Mouse (Mus musculus) right cerebral cortex, adult 2 months (tissue): ENCODE measurements around the gene 2210011C24Rik.
A peak's percentile ranks its signal among the peaks of the same experiment; 100 is the strongest.

Experiments used
- DNase-seq, 2 experiments: peaks; one replicate each; pipeline ENCODE4 v3.0.0; 2021 to 2022; ENCODE audit warnings: low spot score in 2 of 2

The 2210011C24Rik gene

GRCm38 (mm10) chr8:84011705-84012498 lies at the start of gene 2210011C24Rik:
2210011C24Rik (minus strand) TSS chr8:84012171.
- no peak for DNase-seq

DNA sequence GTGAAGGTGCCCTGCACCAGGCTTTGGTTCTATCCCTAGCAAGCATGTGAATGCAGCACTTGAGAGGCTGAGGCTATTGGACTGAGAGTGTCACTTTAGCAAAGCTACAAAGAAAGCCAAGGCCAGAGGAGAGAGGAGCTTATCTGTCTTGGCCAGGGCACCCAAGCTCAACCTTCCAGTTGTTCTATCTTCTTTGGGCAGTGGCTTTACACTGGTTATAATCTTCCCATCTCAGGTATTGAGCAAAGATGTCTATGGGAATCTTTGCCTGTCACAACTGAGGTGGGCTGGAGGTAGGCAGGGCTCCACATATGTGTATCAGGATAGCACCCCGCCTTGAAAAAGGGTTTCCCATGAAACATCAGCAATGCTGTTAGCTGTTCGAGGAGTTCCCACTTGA lies 48.3 kb upstream of the 2210011C24Rik start:
- no peak for DNase-seq

GRCm38 (mm10) chr8:84059226-84059625 lies 47.3 kb upstream of the 2210011C24Rik start:
- no peak for DNase-seq

DNA sequence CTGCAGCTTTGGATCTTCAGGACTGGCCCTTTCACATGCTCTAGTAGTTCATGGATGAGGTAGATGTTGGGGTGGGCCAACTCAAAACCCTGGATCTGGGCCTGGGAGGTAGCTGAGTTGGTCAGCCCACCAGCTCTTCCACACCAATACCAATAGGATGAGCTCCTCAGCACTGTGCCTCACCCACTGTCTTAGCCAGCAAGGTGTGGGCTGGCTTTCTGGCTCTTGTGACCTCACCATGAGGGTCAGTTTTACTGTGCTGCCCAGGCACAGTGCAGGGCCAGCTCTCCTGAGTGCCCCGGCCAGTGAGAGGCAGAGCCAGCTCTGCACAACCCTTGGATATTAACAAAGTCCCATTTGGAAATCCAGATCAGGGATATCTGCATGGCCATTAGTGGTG lies 45.9 kb upstream of the 2210011C24Rik start:
- no peak for DNase-seq

- no peak for DNase-seq
Measured at GRCm38 (mm10) chr8:84053229-84053628, 41.3 kb upstream of the 2210011C24Rik start.

DNA sequence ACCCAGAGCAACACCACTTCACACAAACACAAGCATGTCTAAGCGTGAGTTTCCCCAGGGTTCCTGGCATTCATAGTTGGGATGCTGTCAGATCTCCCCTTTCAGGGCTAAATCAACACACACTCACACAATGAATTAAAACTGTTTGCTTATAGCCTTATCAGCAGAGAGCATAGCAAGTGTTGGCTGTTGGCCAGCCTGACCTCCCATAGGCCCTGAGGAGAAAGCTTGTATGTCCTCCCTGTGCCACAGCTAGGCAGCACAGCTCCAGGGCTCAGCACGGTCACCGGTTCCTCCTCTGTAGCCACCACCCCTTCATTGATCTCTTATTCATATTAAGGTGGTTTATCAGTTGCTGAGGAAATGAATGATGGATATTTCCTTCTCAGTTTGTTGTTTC lies 40.8 kb upstream of the 2210011C24Rik start:
- no peak for DNase-seq

- no peak for DNase-seq
Measured at GRCm38 (mm10) chr8:84048171-84048570, 36.2 kb upstream of the 2210011C24Rik start.

GRCm38 (mm10) chr8:84046505-84046904 lies 34.5 kb upstream of the 2210011C24Rik start:
- no peak for DNase-seq

GRCm38 (mm10) chr8:84044900-84045299 lies 32.9 kb upstream of the 2210011C24Rik start, which contains the start of gene Rln3:
Rln3 (minus strand) TSS chr8:84045000.
- DNase-seq, result no peak

- DNase-seq, result no peak
Measured at GRCm38 (mm10) chr8:84044103-84044502, 32.1 kb upstream of the 2210011C24Rik start.

DNA sequence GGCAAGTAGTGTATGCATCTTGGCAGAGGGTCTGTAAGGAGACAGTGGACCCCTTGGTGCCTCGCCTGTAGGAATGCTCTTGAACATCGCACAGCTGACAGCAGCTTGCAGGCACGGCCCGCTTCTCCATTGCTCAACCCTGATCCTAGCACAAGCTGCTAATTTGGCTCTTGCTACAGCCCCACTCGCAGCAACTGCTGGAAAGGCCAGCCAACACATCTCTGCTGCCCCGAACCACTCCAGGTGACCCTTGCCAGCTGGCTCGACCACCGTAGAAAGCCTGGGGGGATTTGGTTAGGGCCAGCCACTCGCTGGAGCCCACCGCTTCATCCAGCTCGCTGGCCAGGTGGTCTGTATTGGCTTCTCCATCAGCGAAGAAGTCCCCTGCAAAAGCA lies 31.0 kb upstream of the 2210011C24Rik start:
- no peak for DNase-seq

- peak; percentile 13 to 31 for DNase-seq
Measured at GRCm38 (mm10) chr8:84042066-84042947, 30.3 kb upstream of the 2210011C24Rik start, which contains the start of gene Il27ra. Il27ra (minus strand) TSS chr8:84042589.

- peak; percentile 78 for DNase-seq
Measured at GRCm38 (mm10) chr8:84039050-84039449, 27.1 kb upstream of the 2210011C24Rik start.

DNA sequence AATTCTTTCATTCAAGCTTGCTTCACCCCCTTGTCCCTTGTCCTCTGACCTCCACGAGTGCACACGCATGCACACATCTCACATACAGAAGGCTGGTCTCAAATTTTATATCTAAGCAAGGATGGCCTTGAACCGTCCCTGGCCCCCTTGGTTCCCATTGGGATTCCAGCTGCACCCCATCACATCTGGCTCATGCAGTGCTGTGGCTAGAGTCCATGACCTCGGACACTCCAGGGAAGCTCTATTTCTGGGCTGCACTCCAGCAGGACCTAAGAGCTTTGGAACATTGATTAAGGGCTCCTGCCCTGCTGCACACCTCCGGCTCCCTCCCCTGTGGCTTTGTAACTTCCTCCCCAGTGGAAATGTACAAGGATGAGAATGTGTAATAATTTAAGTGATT lies 26.0 kb upstream of the 2210011C24Rik start:
- DNase-seq, result no peak

GRCm38 (mm10) chr8:84032777-84033176 lies 20.8 kb upstream of the 2210011C24Rik start:
- no peak for DNase-seq

- no peak for DNase-seq
Measured at GRCm38 (mm10) chr8:84029272-84029671, 17.3 kb upstream of the 2210011C24Rik start.

- DNase-seq, result no peak
Measured at GRCm38 (mm10) chr8:84027449-84027848, 15.5 kb upstream of the 2210011C24Rik start.

- peak; percentile 23 to 27 for DNase-seq
Measured at GRCm38 (mm10) chr8:84025863-84026262, 13.9 kb upstream of the 2210011C24Rik start.

- DNase-seq, result no peak
Measured at GRCm38 (mm10) chr8:84024171-84024570, 12.2 kb upstream of the 2210011C24Rik start.

DNA sequence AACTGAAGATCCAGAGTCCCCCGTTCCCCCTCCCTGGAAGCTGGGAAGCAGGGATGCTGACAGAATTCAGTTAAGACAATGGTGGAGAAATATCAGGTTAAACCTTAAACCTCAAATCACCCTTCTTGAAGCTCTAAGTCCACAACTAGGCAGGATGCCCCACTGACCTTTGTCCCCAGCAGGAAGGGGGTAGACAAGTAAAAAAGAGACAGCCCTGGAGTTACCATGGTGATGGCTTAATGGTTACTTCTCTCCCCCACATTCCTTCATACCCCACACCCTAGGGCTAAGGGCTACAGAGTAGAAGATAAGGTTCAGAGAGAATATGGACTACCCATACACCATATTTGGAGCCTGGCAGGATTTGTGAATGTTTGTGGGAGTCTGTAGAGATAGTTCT lies 11.7 kb upstream of the 2210011C24Rik start:
- DNase-seq, result no peak

DNA sequence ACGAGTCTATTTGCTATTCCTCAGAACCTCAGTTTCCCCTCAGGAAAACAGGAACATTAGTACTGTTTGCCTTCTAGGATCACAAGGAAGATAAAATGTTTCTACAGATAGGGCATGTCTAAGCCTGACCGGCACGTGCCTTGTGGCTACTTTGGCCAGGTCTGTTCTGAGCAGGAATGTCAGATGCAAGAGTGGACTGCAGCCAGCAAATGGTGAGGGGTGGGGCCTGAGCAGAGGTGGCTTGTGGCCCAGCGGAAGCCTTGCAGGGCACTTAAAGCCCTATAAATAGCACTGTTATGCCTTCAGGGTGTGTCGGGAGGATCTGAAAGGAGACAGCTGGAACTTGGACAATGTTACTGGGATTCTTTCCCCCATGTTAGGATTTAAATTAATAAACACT lies 11.1 kb upstream of the 2210011C24Rik start:
- DNase-seq, result no peak

DNA sequence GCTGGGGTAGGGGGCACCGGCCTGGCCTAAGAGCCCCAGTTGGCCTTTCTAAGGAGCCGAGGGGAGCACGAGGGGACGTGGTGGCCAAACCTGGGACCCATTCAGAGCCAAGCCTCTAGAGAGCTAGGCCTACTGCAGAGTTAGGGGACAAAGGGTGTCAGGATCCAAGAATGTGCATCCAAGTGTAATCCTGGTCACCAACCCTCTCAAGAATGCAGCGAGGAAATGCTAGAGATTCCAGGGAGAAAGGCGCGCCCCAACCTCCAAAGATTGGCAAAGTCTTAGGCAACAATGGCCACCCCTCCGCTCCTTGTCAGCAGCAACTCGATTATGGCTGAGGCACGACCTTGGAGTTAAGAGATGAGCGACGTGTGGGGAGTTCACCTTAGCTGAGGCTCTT lies 9.6 kb upstream of the 2210011C24Rik start:
- no peak for DNase-seq

- no peak for DNase-seq
Measured at GRCm38 (mm10) chr8:84021096-84021495, 9.1 kb upstream of the 2210011C24Rik start, which contains the start of gene Palm3. Palm3 (plus strand) TSS chr8:84021471.
